Mouse (Mus musculus): ENCODE measurements at regions not wholly inside any gene's neighbourhood (a gene's known extent, or its start where the extent isn't known, plus 50 kb on each side); places are given as distances from the start of the nearest gene placed in this dataset.

DNA sequence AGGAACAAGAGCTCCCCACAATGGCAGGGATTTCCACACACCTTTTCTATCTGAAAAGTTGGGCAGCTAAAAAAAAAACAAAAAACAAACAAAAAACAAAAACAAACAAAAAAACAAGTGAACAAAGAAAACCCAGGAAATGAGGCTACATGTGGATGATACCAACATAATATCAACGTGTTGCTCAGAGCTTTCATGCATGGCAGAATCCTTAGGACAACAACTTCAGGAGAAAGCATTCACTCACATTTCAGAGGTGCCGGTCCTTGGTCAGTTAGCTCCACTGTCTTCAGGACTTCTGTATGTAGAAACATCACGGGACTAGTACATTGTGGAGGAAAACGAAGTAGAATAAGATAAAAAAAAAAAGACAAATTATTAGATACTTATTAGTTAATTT is 94.8 kb upstream of the Cpm start:
- no peak for TF ChIP-seq CHD2 (IDR thresholded peaks at IDR 0.05; ENCODE audit: low read length)
- TF ChIP-seq MAZ (IDR thresholded peaks at IDR 0.05; ENCODE audit: low read depth, low read length): no peak
- no peak for TF ChIP-seq JUN (IDR thresholded peaks at IDR 0.05; ENCODE audit: insufficient read depth, low read depth, low read length)
- TF ChIP-seq HCFC1 (IDR thresholded peaks at IDR 0.05; ENCODE audit: low read depth, low read length): no peak
- TF ChIP-seq ZNF384 (IDR thresholded peaks at IDR 0.05; ENCODE audit: low read depth, low read length): no peak
- no peak for TF ChIP-seq EP300 (IDR thresholded peaks at IDR 0.05; ENCODE audit: low read length)

All from CH12.LX (cell line).